Mouse (Mus musculus) limb, embryonic 14.5 days (tissue): ENCODE data around the gene Ptpn3. TPM values are rescaled to one million over a fixed set of nuclear protein-coding genes. Genes with fewer than 3 reads are reported as not detected.

Experiments
- ATAC-seq: fragments of 200-750 bp; cut with Nextera tagmentation; 2 replicates; pipeline ENCODE4 v1.8.0; 2017; ENCODE audit warnings: low read depth, moderate number of reproducible peaks, moderate TSS enrichment; ENCODE audit not compliant: low FRiP score
- DNase-seq: peaks from one replicate; pipeline ENCODE4 v3.0.0-alpha.2; 2015; ENCODE audit warnings: low spot score
- H3K27ac ChIP-seq: fragments of 300-500 bp; sonication (generic); replicated peaks from 2 replicates; pipeline ENCODE4 v1.5.1; 2014; ENCODE audit warnings: low read depth, mild to moderate bottlenecking, low read length, moderate library complexity, mixed read lengths
- H3K27me3 ChIP-seq: fragments of 300-500 bp; sonication (generic); 2 replicates; pipeline ENCODE4 v1.6.1; 2014; ENCODE audit warnings: low read length, mixed read lengths; ENCODE audit not compliant: control insufficient read depth, insufficient read depth
- H3K36me3 ChIP-seq: fragments of 300-500 bp; sonication (generic); 2 replicates; pipeline ENCODE4 v1.6.1; 2014; ENCODE audit warnings: mild to moderate bottlenecking, low read length, moderate library complexity, mixed read lengths; ENCODE audit not compliant: control insufficient read depth, insufficient read depth
- H3K4me1 ChIP-seq: fragments of 300-500 bp; sonication (generic); 2 replicates; pipeline ENCODE4 v1.6.1; 2014; ENCODE audit warnings: antibody characterized with exemption, low read length, mixed read lengths; ENCODE audit not compliant: control insufficient read depth, insufficient read depth
- H3K4me2 ChIP-seq: fragments of 300-500 bp; sonication (generic); replicated peaks from 2 replicates; pipeline ENCODE4 v1.6.1; 2014; ENCODE audit warnings: low read depth, mild to moderate bottlenecking, low read length, moderate library complexity; ENCODE audit not compliant: severe bottlenecking
- H3K4me3 ChIP-seq: fragments of 300-500 bp; sonication (generic); replicated peaks from 2 replicates; pipeline ENCODE4 v1.5.1; 2014; ENCODE audit warnings: low read length
- H3K9ac ChIP-seq: fragments of 300-500 bp; sonication (generic); 2 replicates; pipeline ENCODE4 v1.6.1; 2014; ENCODE audit warnings: mild to moderate bottlenecking, low read depth, low read length, moderate library complexity; ENCODE audit not compliant: severe bottlenecking
- H3K9me3 ChIP-seq: fragments of 300-500 bp; sonication (generic); 2 replicates; pipeline ENCODE4 v1.6.1; 2016; ENCODE audit warnings: low read length; ENCODE audit not compliant: control insufficient read depth
- POLR2A ChIP-seq: fragments of 200-500 bp; IDR thresholded peaks from 2 replicates; pipeline ENCODE4 v1.8.0; 2012; ENCODE audit warnings: inconsistent platforms, mild to moderate bottlenecking, moderate library complexity, borderline replicate concordance; ENCODE audit not compliant: insufficient read depth, insufficient read length; ENCODE audit errors: extremely low read depth
- WGBS: fragments of 180-500 bp; shearing (Covaris S2); extraction: QIAGEN DNeasy Blood & Tissue Kit; methylation state at CpG from one replicate; pipeline ENCODE4 v1.1.7; 2014; 5-methylcytosine and 5-hydroxymethylcytosine counted together
- polyA plus RNA-seq, 2 experiments: library from polyadenylated mRNA; depleted of rRNA in 1 of 2; stranded (reverse) in 1 of 2; unstranded in 1 of 2; fragments of >200 nt; fragmentation: Nextera tagmentation in 1 of 2; extraction: Ambion mirVana in 1 of 2; gene quantifications; 2 replicates each; pipeline versions ENCODE4 v1.2.1 to v1.2.3; 2012 to 2014

The Ptpn3 gene
- polyA plus RNA-seq, 2 experiments, result 3.4 to 4.7 TPM

GRCm38 (mm10) chr4:57335000-57335666, 33.5 kb upstream of the Ptpn3 start:
- ATAC-seq, result no peak
- Histone ChIP-seq H3K27ac (no peak overlapping the region), H3K36me3 (no peaks in the 10 kb centered on the region), H3K4me3 (no peak overlapping the region), H3K4me1 (no peaks in the 10 kb centered on the region), H3K27me3 (no peaks in the 10 kb centered on the region), H3K4me2 (no peak overlapping the region), H3K9me3 (no peaks in the 10 kb centered on the region), H3K9ac (no peak overlapping the region)
- 51% methylated on average over 9 of the region's 9 CpGs for WGBS
- DNase-seq, result no peak
- TF ChIP-seq POLR2A, result no peak

- Histone ChIP-seq H3K4me3 (no peak overlapping the region), H3K27ac (no peak overlapping the region), H3K4me1 (no peaks in the 10 kb centered on the region), H3K4me2 (no peak overlapping the region), H3K9me3 (no peaks in the 10 kb centered on the region), H3K36me3 (no peaks in the 10 kb centered on the region), H3K27me3 (no peaks in the 10 kb centered on the region), H3K9ac (no peak overlapping the region)
- 91% methylated on average over 12 of the region's 12 CpGs for WGBS
- ATAC-seq (no peak), DNase-seq (no peak)
- no peak for TF ChIP-seq POLR2A
These were observed 32.4 kb upstream of the Ptpn3 start for GRCm38 (mm10) chr4:57333926-57334548.

GRCm38 (mm10) chr4:57332511-57332910, 30.9 kb upstream of the Ptpn3 start:
- no peak for ATAC-seq
- no peaks in the 10 kb centered on the region for H3K4me1 ChIP-seq
- no peaks in the 10 kb centered on the region for H3K27me3 ChIP-seq
- H3K4me2 ChIP-seq, result no peak overlapping the region
- DNase-seq, result no peak
- H3K27ac ChIP-seq, result no peak overlapping the region
- H3K9me3 ChIP-seq, result no peaks in the 10 kb centered on the region
- 83% methylated on average over 3 of the region's 3 CpGs for WGBS
- H3K9ac ChIP-seq, result no peak overlapping the region
- no peak for TF ChIP-seq POLR2A
- H3K4me3 ChIP-seq, result no peak overlapping the region
- no peaks in the 10 kb centered on the region for H3K36me3 ChIP-seq

GRCm38 (mm10) chr4:57320606-57321327, 19.1 kb upstream of the Ptpn3 start:
- Histone ChIP-seq H3K4me1 (peaks cover 8% of the 10 kb centered on the region), H3K27me3 (no peaks in the 10 kb centered on the region), H3K4me2 (no peak overlapping the region), H3K9me3 (no peaks in the 10 kb centered on the region), H3K4me3 (no peak overlapping the region), H3K27ac (no peak overlapping the region), H3K36me3 (no peaks in the 10 kb centered on the region), H3K9ac (no peak overlapping the region)
- ATAC-seq (no peak), DNase-seq (peak; percentile 69)
- TF ChIP-seq POLR2A, result no peak
- WGBS, result 37% methylated on average over 23 of the region's 23 CpGs

- no peak; the same call in 1 of the 2 replicates for ATAC-seq
- Histone ChIP-seq H3K9me3 (no peaks in the 10 kb centered on the region), H3K9ac (0 out of 2 replicates have a peak overlapping the region, but pooled peaks have one; percentile 21), H3K27ac (no peak overlapping the region), H3K27me3 (no peaks in the 10 kb centered on the region), H3K4me3 (no peak overlapping the region), H3K4me1 (peaks cover 8% of the 10 kb centered on the region), H3K36me3 (no peaks in the 10 kb centered on the region), H3K4me2 (no peak overlapping the region)
- no peak for TF ChIP-seq POLR2A
- WGBS, result 32% methylated on average over 10 of the region's 10 CpGs
- peak; percentile 54 for DNase-seq
These were observed 17.0 kb upstream of the Ptpn3 start for GRCm38 (mm10) chr4:57318525-57319212.
